Mouse (Mus musculus) lung, adult 2 months (tissue): ENCODE results near the gene Tmppe.

Experiments
- CTCF ChIP-seq: fragments of 200-500 bp; IDR thresholded peaks from 2 replicates; pipeline ENCODE4 v1.5.1; 2011; ENCODE audit warnings: mild to moderate bottlenecking, low read length, control low read depth; ENCODE audit not compliant: insufficient read depth
- POLR2A ChIP-seq: fragments of 200-500 bp; IDR thresholded peaks from 2 replicates; pipeline ENCODE4 v1.6.1; 2011; ENCODE audit warnings: low read depth, mild to moderate bottlenecking, control low read depth, low read length, borderline replicate concordance; ENCODE audit errors: extremely low read depth

DNA sequence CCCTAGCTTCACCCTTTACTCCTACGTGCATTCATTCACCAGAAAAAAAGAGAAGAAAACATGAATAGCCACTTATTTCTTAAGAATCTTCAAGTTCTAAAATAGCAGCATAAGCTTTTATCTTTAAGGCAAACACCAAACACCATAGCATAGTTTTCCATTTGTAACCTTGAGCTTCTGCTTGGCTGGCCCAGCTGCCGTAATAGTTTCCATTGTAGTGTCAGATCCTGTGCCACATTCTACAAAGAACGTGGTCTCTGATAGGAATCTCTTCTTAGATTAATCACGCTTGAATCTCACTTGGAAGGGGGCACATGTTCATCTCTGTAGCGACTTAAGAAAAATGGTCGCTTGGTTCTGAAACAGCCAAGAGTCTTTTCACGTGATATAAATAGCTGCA is 50.7 kb downstream of the Tmppe start:
- no peak for TF ChIP-seq POLR2A
- TF ChIP-seq CTCF = no peak
